Mouse (Mus musculus) ES-E14 (cell line): Measurements from ENCODE around the gene Slc9a1. TPM values are rescaled to one million over a fixed set of nuclear protein-coding genes. Genes with fewer than 3 reads are reported as not detected.

ENCODE experiments used
- DNase-seq: peaks from one replicate; pipeline ENCODE4 v3.0.0-alpha.2; 2013; ENCODE audit warnings: low read depth, low spot score
- H3K27ac ChIP-seq: 2 replicates; pipeline ENCODE4 v1.5.1; 2012; ENCODE audit warnings: low read depth, mild to moderate bottlenecking, low read length, moderate library complexity, mixed read lengths; ENCODE audit not compliant: poor library complexity, insufficient read depth, severe bottlenecking
- H3K36me3 ChIP-seq: 2 replicates; pipeline ENCODE4 v1.6.1; 2012; ENCODE audit warnings: mild to moderate bottlenecking, low read length, moderate library complexity, mixed read lengths; ENCODE audit not compliant: control insufficient read depth, poor library complexity, insufficient read depth, severe bottlenecking
- H3K4me1 ChIP-seq, 2 experiments: fragments of 150-350 bp in 1 of 2; sonication (generic) in 1 of 2; 2 replicates each; pipeline ENCODE4 v1.6.1; 2012; ENCODE audit warnings: low read length in 2 of 2, mild to moderate bottlenecking in 1 of 2, mixed read lengths in 1 of 2; ENCODE audit not compliant: control insufficient read depth in 2 of 2, insufficient read depth in 2 of 2, poor library complexity in 1 of 2
- H3K4me3 ChIP-seq, 2 experiments: fragments of 150-350 bp in 1 of 2; sonication (generic) in 1 of 2; 2 replicates each; pipeline ENCODE4 v1.5.1; 2012; ENCODE audit warnings: low read length in 2 of 2, low read depth in 1 of 2, mild to moderate bottlenecking in 1 of 2, mixed read lengths in 1 of 2; ENCODE audit not compliant: insufficient read depth in 1 of 2, poor library complexity in 1 of 2, severe bottlenecking in 1 of 2
- H3K9ac ChIP-seq: 2 replicates; pipeline ENCODE4 v1.6.1; 2012; ENCODE audit warnings: low read depth, mild to moderate bottlenecking, low read length, mixed read lengths; ENCODE audit not compliant: poor library complexity, insufficient read depth, severe bottlenecking
- H3K9me3 ChIP-seq: fragments of 150-350 bp; sonication (generic); 2 replicates; pipeline ENCODE4 v1.6.1; 2012; ENCODE audit warnings: low read depth, mild to moderate bottlenecking, low read length; ENCODE audit not compliant: control insufficient read depth, insufficient read depth
- CHD2 ChIP-seq: IDR thresholded peaks from 2 replicates; pipeline ENCODE4 v1.6.1; 2014; ENCODE audit warnings: mild to moderate bottlenecking, low read depth, low read length, inconsistent platforms
- HCFC1 ChIP-seq: IDR thresholded peaks from 2 replicates; pipeline ENCODE4 v1.6.1; 2012; ENCODE audit warnings: low read length, inconsistent platforms, borderline replicate concordance; ENCODE audit not compliant: insufficient read depth
- MAFK ChIP-seq: IDR thresholded peaks from 2 replicates; pipeline ENCODE4 v1.6.1; 2014; ENCODE audit warnings: mild to moderate bottlenecking, low read depth, low read length, inconsistent platforms; ENCODE audit not compliant: insufficient read depth
- ZC3H11A ChIP-seq: IDR thresholded peaks from 2 replicates; pipeline ENCODE4 v1.6.1; 2012; ENCODE audit warnings: low read depth, mild to moderate bottlenecking, inconsistent platforms, low read length, borderline replicate concordance
- ZNF384 ChIP-seq: IDR thresholded peaks from 2 replicates; pipeline ENCODE4 v1.6.1; 2012; ENCODE audit warnings: low read depth, low read length, inconsistent platforms
- in situ Hi-C, 2 experiments: fragments of 600-800 bp; cut with MboI; formaldehyde crosslinking; loops; one replicate each; pipeline ENCODE4 v1.15.1; 2025; ENCODE audit warnings: low sequenced_read_pairs in 2 of 2, inconsistent platforms in 1 of 2; ENCODE audit not compliant: unreplicated experiment in 2 of 2
- total RNA-seq: library from RNA; depleted of rRNA; stranded (reverse); fragments of 300-350 nt; gene quantifications from 2 replicates; pipeline ENCODE4 v1.2.3, GENCODE M21; 2012

Slc9a1 gene
- total RNA-seq, 1 experiment = 24.9 TPM

DNA sequence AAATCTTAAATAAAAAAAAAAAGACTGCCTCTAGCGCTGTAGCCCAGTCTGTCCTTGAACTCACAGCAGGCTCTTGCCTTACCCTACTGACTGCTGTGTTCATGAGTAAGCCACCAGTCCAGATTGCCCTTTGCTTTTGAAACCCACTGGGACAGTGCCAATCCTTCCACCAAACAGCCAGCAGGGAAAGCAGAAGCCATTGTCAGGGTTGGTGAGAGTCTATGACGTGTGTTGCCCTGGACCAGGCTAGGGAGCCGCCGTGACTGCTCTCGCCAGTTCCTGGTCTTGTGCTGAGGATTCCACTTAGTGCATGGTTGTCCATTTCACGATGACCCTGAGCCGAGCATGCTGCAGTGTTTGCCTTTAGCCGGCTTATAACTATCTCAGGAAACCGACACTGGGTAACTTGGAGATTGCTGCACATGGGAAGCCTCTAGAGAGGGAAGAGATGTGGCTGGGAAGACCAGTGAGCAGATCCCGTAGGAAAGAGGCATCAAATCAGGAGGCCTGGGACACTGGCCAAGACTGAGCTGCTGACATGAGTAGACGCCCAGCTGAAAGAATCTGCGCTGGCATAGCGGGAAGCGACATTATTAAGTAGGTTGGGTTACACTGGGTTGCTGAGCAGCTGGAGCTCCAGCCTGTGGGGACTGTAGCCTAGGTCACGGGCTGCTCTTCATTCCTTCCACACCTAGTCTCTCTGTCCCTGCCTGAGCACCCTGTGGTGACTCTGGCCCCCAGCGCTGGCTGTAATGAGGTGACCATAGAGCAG is 19.5 kb downstream of the Slc9a1 start:
- Histone ChIP-seq H3K4me1 (peaks cover 5 to 29% of the 10 kb centered on the region in 2 experiments; a peak in 3 of 4 replicates), H3K9ac (no peak overlapping the region), H3K4me3 (no peak overlapping the region), H3K36me3 (peaks cover 3% of the 10 kb centered on the region; the same call in 1 of the 2 replicates), H3K27ac (no peak overlapping the region), H3K9me3 (no peaks in the 10 kb centered on the region)
- TF ChIP-seq ZC3H11A (no peak), HCFC1 (no peak), MAFK (no peak), CHD2 (no peak), ZNF384 (no peak)
- no peak for DNase-seq
- in situ Hi-C loops = no loop called here

DNA sequence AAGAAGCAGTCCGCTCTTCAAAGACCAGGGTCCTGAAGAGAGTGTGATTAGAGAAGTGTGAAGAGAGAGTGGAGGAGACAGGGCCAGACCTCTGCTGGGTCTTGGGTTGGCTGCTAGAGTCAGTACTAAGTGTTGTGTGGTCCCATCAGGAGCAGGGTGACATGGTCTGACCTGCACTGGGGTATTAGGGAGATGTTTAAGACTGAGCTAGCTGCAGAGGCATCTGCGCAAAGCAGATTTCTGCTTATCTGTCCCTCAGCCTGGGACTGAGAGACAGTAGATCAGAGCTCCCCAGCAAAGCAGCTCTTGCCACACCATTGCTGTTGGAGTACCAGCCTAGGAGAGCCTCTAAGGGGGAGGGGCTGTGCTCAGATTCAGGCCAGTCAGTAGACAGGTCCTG is 20.5 kb downstream of the Slc9a1 start:
- H3K36me3 ChIP-seq = no peaks in the 10 kb centered on the region; the same call in 1 of the 2 replicates
- in situ Hi-C loops = no loop called here
- H3K27ac ChIP-seq = no peak overlapping the region
- H3K9ac ChIP-seq = no peak overlapping the region
- no peak for DNase-seq
- peaks cover 5 to 29% of the 10 kb centered on the region in 2 experiments; a peak in 3 of 4 replicates for H3K4me1 ChIP-seq
- no peak overlapping the region for H3K4me3 ChIP-seq
- no peaks in the 10 kb centered on the region for H3K9me3 ChIP-seq
- no peak for TF ChIP-seq MAFK
- no peak for TF ChIP-seq HCFC1
- TF ChIP-seq CHD2 = no peak
- TF ChIP-seq ZC3H11A = no peak
- no peak for TF ChIP-seq ZNF384

DNA sequence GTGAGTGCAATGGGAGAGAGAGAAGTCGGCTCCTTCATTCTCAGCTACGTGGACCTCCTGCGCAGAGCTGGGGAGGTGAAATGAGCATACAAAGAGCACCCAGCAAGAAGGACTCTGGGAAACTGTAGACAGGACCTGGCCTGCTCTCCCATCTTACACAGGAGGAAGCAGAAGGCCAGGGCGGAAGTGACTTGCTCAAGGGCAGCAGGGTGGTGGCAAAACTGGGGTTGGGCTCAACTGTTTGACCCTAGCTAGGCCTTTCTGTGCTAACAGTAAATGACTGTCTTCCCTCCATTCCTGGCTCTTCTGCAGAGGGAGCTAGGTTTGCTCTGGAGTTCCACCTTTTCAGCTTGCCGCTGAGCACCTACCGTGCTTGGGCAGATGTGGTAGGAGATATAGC is 21.1 kb downstream of the Slc9a1 start:
- in situ Hi-C loops = no loop called here
- Histone ChIP-seq H3K36me3 (no peaks in the 10 kb centered on the region; the same call in 1 of the 2 replicates), H3K4me3 (no peak overlapping the region), H3K9ac (no peak overlapping the region), H3K27ac (no peak overlapping the region), H3K4me1 (peaks cover 5 to 30% of the 10 kb centered on the region in 2 experiments), H3K9me3 (no peaks in the 10 kb centered on the region)
- no peak for TF ChIP-seq CHD2
- no peak for TF ChIP-seq ZC3H11A
- no peak for TF ChIP-seq HCFC1
- no peak for TF ChIP-seq MAFK
- no peak for TF ChIP-seq ZNF384
- no peak for DNase-seq

DNA sequence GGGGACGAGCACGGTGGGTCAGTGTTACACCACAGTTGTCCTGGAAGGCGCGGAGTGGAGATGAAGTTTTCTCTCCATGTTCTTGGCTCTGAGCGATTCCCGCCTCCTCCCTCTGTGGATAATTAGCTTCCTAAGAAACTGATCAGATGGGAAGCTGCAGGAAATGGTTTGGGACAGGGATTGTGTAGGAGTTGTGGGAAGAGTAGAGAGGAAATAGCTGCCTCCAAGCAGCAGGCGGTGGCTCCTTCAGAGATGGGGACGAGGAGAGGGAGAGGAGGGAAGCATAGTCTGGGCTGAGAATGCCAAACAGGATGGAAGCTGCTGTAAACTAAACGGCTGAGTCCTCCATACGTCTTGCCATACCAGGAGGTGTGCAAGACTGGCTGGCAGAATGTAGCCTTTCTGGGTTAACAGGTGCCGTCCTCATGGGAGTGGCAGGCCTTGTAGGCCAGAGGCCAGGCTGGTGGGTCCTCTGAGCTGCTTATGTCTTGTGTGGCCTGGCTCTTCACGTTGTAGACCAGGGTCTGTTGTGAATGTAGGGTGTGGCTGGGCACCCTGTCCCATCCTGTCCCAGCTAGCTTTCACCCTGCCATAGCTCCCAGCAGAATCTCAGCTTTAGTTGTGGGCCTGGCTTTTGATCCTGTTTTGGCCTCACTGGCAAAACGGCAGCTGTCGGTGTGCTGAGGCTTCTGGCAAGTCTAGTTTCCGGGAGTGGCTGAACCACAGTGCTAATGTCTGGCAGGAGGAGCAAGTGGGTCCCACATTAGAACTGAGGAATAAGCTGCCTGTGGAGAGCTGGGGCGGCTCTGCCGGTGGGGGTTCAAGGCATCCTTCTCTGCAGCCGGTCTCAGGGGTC is 21.9 kb downstream of the Slc9a1 start:
- Histone ChIP-seq H3K9ac (no peak overlapping the region), H3K36me3 (no peaks in the 10 kb centered on the region; the same call in 1 of the 2 replicates), H3K4me1 (peaks cover 2 to 29% of the 10 kb centered on the region in 2 experiments), H3K4me3 (no peak overlapping the region), H3K9me3 (no peaks in the 10 kb centered on the region), H3K27ac (no peak overlapping the region)
- TF ChIP-seq ZC3H11A = no peak
- TF ChIP-seq MAFK = no peak
- no peak for TF ChIP-seq HCFC1
- TF ChIP-seq CHD2 = no peak
- no peak for TF ChIP-seq ZNF384
- DNase-seq = no peak
- in situ Hi-C loops = no loop called here
